Mouse (Mus musculus) CH12.LX (cell line): ENCODE results near the gene Mrps17. TPM values are rescaled to one million over a fixed set of nuclear protein-coding genes. Genes with fewer than 3 reads are reported as not detected.

Experiments
- DNase-seq: peaks from one replicate; pipeline ENCODE4 v3.0.0-alpha.2; 2013; ENCODE audit errors: extremely low read depth
- H3K27ac ChIP-seq: 2 replicates; pipeline ENCODE4 v1.5.1; 2012; ENCODE audit warnings: low read depth, mild to moderate bottlenecking, control low read depth, moderate library complexity; ENCODE audit not compliant: insufficient read depth
- H3K27me3 ChIP-seq: replicated peaks from 2 replicates; pipeline ENCODE3; 2012; ENCODE audit warnings: inconsistent platforms
- H3K36me3 ChIP-seq, 2 experiments: replicated peaks in 1 of 2; 2 replicates each; pipeline versions ENCODE3 to v1.6.1; 2012; ENCODE audit warnings: inconsistent platforms in 1 of 2, low read length in 1 of 2, mild to moderate bottlenecking in 1 of 2, mixed read lengths in 1 of 2, moderate library complexity in 1 of 2; ENCODE audit not compliant: control insufficient read depth in 1 of 2, insufficient read depth in 1 of 2
- H3K4me1 ChIP-seq, 2 experiments: 2 replicates each; pipeline ENCODE4 v1.6.1; 2012; ENCODE audit warnings: inconsistent platforms in 1 of 2, moderate library complexity in 1 of 2; ENCODE audit not compliant: insufficient read depth in 2 of 2, control insufficient read depth in 1 of 2
- H3K4me2 ChIP-seq: 2 replicates; pipeline ENCODE4 v1.6.1; 2012; ENCODE audit warnings: low read depth, mild to moderate bottlenecking, control low read depth; ENCODE audit not compliant: poor library complexity, insufficient read depth, severe bottlenecking
- H3K4me3 ChIP-seq, 3 experiments: fragments of 150-350 bp in 1 of 3; sonication (generic) in 1 of 3; replicated peaks in 1 of 3; 2 replicates each; pipeline versions ENCODE3 to v1.5.1; 2011 to 2012; ENCODE audit warnings: low read depth in 2 of 3, low read length in 2 of 3, mild to moderate bottlenecking in 2 of 3, moderate library complexity in 2 of 3, control low read depth in 1 of 3, improper control_type of control experiment in 1 of 3, inconsistent platforms in 1 of 3, mixed read lengths in 1 of 3; ENCODE audit not compliant: poor library complexity in 1 of 3
- H3K79me2 ChIP-seq: replicated peaks from 2 replicates; pipeline ENCODE4 v1.6.1; 2012; ENCODE audit warnings: mild to moderate bottlenecking, moderate library complexity; ENCODE audit not compliant: control insufficient read depth, poor library complexity, insufficient read depth, severe bottlenecking; ENCODE audit errors: extremely low read depth
- H3K9ac ChIP-seq: 2 replicates; pipeline ENCODE4 v1.6.1; 2012; ENCODE audit warnings: low read depth, mild to moderate bottlenecking, control low read depth, moderate library complexity; ENCODE audit not compliant: insufficient read depth
- H3K9me3 ChIP-seq: replicated peaks from 2 replicates; pipeline ENCODE3; 2012; ENCODE audit warnings: low read length, inconsistent platforms, mixed read lengths
- BHLHE40 ChIP-seq: IDR thresholded peaks from 2 replicates; pipeline ENCODE4 v1.6.1; 2011; ENCODE audit warnings: mild to moderate bottlenecking, low read depth, low read length, improper control_type of control experiment
- CHD1 ChIP-seq: IDR thresholded peaks from 2 replicates; pipeline ENCODE4 v1.6.1; 2012; ENCODE audit warnings: low read depth, low read length, improper control_type of control experiment, inconsistent platforms
- CHD2 ChIP-seq: IDR thresholded peaks from 2 replicates; pipeline ENCODE4 v1.6.1; 2011; ENCODE audit warnings: low read length, improper control_type of control experiment
- CTCF ChIP-seq, 2 experiments: IDR thresholded peaks in 1 of 2; conservative IDR thresholded peaks in 1 of 2; 2 replicates each; pipeline ENCODE4 v1.5.1; 2011 to 2012; ENCODE audit warnings: low read depth in 2 of 2, low read length in 2 of 2, improper control_type of control experiment in 1 of 2, inconsistent platforms in 1 of 2, mild to moderate bottlenecking in 1 of 2, moderate library complexity in 1 of 2
- E2F4 ChIP-seq: IDR thresholded peaks from 2 replicates; pipeline ENCODE4 v1.6.1; 2011; ENCODE audit warnings: low read depth, low read length, improper control_type of control experiment; ENCODE audit not compliant: insufficient replicate concordance
- ELF1 ChIP-seq: IDR thresholded peaks from 2 replicates; pipeline ENCODE4 v1.6.1; 2014; ENCODE audit warnings: low read depth, mild to moderate bottlenecking, inconsistent platforms, low read length, improper control_type of control experiment
- EP300 ChIP-seq: IDR thresholded peaks from 2 replicates; pipeline ENCODE4 v1.6.1; 2011; ENCODE audit warnings: low read length, improper control_type of control experiment
- ETS1 ChIP-seq: conservative IDR thresholded peaks from 2 replicates; pipeline ENCODE4 v1.6.1; 2012; ENCODE audit warnings: low read depth, mild to moderate bottlenecking, inconsistent platforms, low read length, improper control_type of control experiment, moderate library complexity
- GABPA ChIP-seq: IDR thresholded peaks from 2 replicates; pipeline ENCODE4 v1.6.1; 2012; ENCODE audit warnings: low read depth, low read length, improper control_type of control experiment, inconsistent platforms; ENCODE audit not compliant: insufficient replicate concordance
- HCFC1 ChIP-seq: IDR thresholded peaks from 2 replicates; pipeline ENCODE4 v1.6.1; 2012; ENCODE audit warnings: low read depth, mild to moderate bottlenecking, inconsistent platforms, low read length, improper control_type of control experiment
- IRF4 ChIP-seq: IDR thresholded peaks from 2 replicates; pipeline ENCODE4 v1.6.1; 2014; ENCODE audit warnings: low read depth, mild to moderate bottlenecking, inconsistent platforms, low read length, improper control_type of control experiment
- JUND ChIP-seq: conservative IDR thresholded peaks from 2 replicates; pipeline ENCODE4 v1.6.1; 2011; ENCODE audit warnings: low read depth, low read length, improper control_type of control experiment
- KAT2A ChIP-seq: IDR thresholded peaks from 2 replicates; pipeline ENCODE4 v1.6.1; 2012; ENCODE audit warnings: low read length, improper control_type of control experiment, inconsistent platforms; ENCODE audit not compliant: insufficient replicate concordance
- MAFK ChIP-seq: IDR thresholded peaks from 2 replicates; pipeline ENCODE4 v1.6.1; 2011; ENCODE audit warnings: low read length, improper control_type of control experiment; ENCODE audit not compliant: insufficient replicate concordance
- MAX ChIP-seq: IDR thresholded peaks from 2 replicates; pipeline ENCODE4 v1.6.1; 2011; ENCODE audit warnings: low read length, improper control_type of control experiment
- MAZ ChIP-seq: IDR thresholded peaks from 2 replicates; pipeline ENCODE4 v1.6.1; 2012; ENCODE audit warnings: low read depth, mild to moderate bottlenecking, inconsistent platforms, low read length, improper control_type of control experiment, moderate library complexity
- MEF2A ChIP-seq: IDR thresholded peaks from 2 replicates; pipeline ENCODE4 v1.6.1; 2014; ENCODE audit warnings: low read depth, mild to moderate bottlenecking, inconsistent platforms, low read length, improper control_type of control experiment, borderline replicate concordance
- MXI1 ChIP-seq: IDR thresholded peaks from 2 replicates; pipeline ENCODE4 v1.6.1; 2011; ENCODE audit warnings: mild to moderate bottlenecking, low read depth, low read length, improper control_type of control experiment
- MYC ChIP-seq: IDR thresholded peaks from 2 replicates; pipeline ENCODE4 v1.6.1; 2011; ENCODE audit warnings: low read depth, mild to moderate bottlenecking, improper control_type of control experiment, low read length
- NELFE ChIP-seq: IDR thresholded peaks from 2 replicates; pipeline ENCODE4 v1.6.1; 2011; ENCODE audit warnings: low read depth, low read length, improper control_type of control experiment
- NRF1 ChIP-seq: IDR thresholded peaks from 2 replicates; pipeline ENCODE4 v1.6.1; 2014; ENCODE audit warnings: low read depth, mild to moderate bottlenecking, inconsistent platforms, low read length, improper control_type of control experiment, moderate library complexity
- POLR2A ChIP-seq: IDR thresholded peaks from 2 replicates; pipeline ENCODE4 v1.6.1; 2011; ENCODE audit warnings: low read depth, mild to moderate bottlenecking, improper control_type of control experiment, low read length
- POLR2AphosphoS2 ChIP-seq: IDR thresholded peaks from 2 replicates; pipeline ENCODE4 v1.6.1; 2011; ENCODE audit warnings: low read depth, low read length, improper control_type of control experiment
- RAD21 ChIP-seq: IDR thresholded peaks from 2 replicates; pipeline ENCODE4 v1.6.1; 2011; ENCODE audit warnings: low read depth, mild to moderate bottlenecking, low read length, improper control_type of control experiment, moderate library complexity
- RCOR1 ChIP-seq: conservative IDR thresholded peaks from 2 replicates; pipeline ENCODE4 v1.6.1; 2012; ENCODE audit warnings: low read depth, mild to moderate bottlenecking, inconsistent platforms, low read length, improper control_type of control experiment
- SIN3A ChIP-seq: IDR thresholded peaks from 2 replicates; pipeline ENCODE4 v1.6.1; 2012; ENCODE audit warnings: low read length, improper control_type of control experiment, inconsistent platforms
- SMC3 ChIP-seq: IDR thresholded peaks from 2 replicates; pipeline ENCODE4 v1.6.1; 2011; ENCODE audit warnings: low read depth, low read length, improper control_type of control experiment
- TBP ChIP-seq: conservative IDR thresholded peaks from 2 replicates; pipeline ENCODE4 v1.6.1; 2011; ENCODE audit warnings: low read depth, low read length, improper control_type of control experiment
- TCF12 ChIP-seq: IDR thresholded peaks from 2 replicates; pipeline ENCODE4 v1.6.1; 2014; ENCODE audit warnings: low read depth, mild to moderate bottlenecking, inconsistent platforms, low read length, improper control_type of control experiment
- UBTF ChIP-seq: IDR thresholded peaks from 2 replicates; pipeline ENCODE4 v1.6.1; 2012; ENCODE audit warnings: low read depth, mild to moderate bottlenecking, inconsistent platforms, low read length, improper control_type of control experiment, moderate library complexity
- USF1 ChIP-seq: IDR thresholded peaks from 2 replicates; pipeline ENCODE4 v1.6.1; 2014; ENCODE audit warnings: low read depth, mild to moderate bottlenecking, inconsistent platforms, low read length, improper control_type of control experiment
- USF2 ChIP-seq: conservative IDR thresholded peaks from 2 replicates; pipeline ENCODE4 v1.6.1; 2011; ENCODE audit warnings: low read depth, low read length, improper control_type of control experiment
- ZC3H11A ChIP-seq: IDR thresholded peaks from 2 replicates; pipeline ENCODE4 v1.6.1; 2012; ENCODE audit warnings: low read depth, mild to moderate bottlenecking, inconsistent platforms, low read length, improper control_type of control experiment
- ZKSCAN1 ChIP-seq: IDR thresholded peaks from 2 replicates; pipeline ENCODE4 v1.6.1; 2012; ENCODE audit warnings: low read depth, inconsistent platforms, low read length, improper control_type of control experiment, borderline replicate concordance
- ZMIZ1 ChIP-seq: IDR thresholded peaks from 2 replicates; pipeline ENCODE4 v1.6.1; 2012; ENCODE audit warnings: low read depth, mild to moderate bottlenecking, inconsistent platforms, low read length, improper control_type of control experiment
- ZNF384 ChIP-seq: IDR thresholded peaks from 2 replicates; pipeline ENCODE4 v1.6.1; 2012; ENCODE audit warnings: low read depth, low read length, improper control_type of control experiment, inconsistent platforms
- dilution Hi-C: fragments of 300-500 bp; cut with MboI; formaldehyde crosslinking; loops from 2 replicates; pipeline ENCODE4 v1.14.3; 2020; ENCODE audit warnings: low sequenced_read_pairs; ENCODE audit not compliant: extremely low pct_unique_long_range_greater_than_20kb, extremely low pct_ligation_motif_present
- in situ Hi-C: fragments of 300-500 bp; cut with MboI; formaldehyde crosslinking; loops from 3 replicates; pipeline ENCODE4 v1.14.3; 2019; ENCODE audit warnings: low sequenced_read_pairs, low pct_ligation_motif_present, low pct_unique_long_range_greater_than_20kb, mixed read lengths
- polyA plus RNA-seq: library from polyadenylated mRNA; unstranded; fragments of >175 nt; gene quantifications from 2 replicates; pipeline ENCODE4 v1.2.1, GENCODE M21; 2012; ENCODE audit warnings: low read depth; ENCODE audit not compliant: insufficient read length
- total RNA-seq, 2 experiments: library from RNA; depleted of rRNA; stranded (reverse); fragments of 300-350 nt in 1 of 2; fragments of >200 nt in 1 of 2; gene quantifications; 2 replicates each; pipeline ENCODE4 v1.2.3; 2012 to 2014

Gene Mrps17
- total and polyA plus RNA-seq, 3 experiments, result 119 to 156 (median 136) TPM

DNA sequence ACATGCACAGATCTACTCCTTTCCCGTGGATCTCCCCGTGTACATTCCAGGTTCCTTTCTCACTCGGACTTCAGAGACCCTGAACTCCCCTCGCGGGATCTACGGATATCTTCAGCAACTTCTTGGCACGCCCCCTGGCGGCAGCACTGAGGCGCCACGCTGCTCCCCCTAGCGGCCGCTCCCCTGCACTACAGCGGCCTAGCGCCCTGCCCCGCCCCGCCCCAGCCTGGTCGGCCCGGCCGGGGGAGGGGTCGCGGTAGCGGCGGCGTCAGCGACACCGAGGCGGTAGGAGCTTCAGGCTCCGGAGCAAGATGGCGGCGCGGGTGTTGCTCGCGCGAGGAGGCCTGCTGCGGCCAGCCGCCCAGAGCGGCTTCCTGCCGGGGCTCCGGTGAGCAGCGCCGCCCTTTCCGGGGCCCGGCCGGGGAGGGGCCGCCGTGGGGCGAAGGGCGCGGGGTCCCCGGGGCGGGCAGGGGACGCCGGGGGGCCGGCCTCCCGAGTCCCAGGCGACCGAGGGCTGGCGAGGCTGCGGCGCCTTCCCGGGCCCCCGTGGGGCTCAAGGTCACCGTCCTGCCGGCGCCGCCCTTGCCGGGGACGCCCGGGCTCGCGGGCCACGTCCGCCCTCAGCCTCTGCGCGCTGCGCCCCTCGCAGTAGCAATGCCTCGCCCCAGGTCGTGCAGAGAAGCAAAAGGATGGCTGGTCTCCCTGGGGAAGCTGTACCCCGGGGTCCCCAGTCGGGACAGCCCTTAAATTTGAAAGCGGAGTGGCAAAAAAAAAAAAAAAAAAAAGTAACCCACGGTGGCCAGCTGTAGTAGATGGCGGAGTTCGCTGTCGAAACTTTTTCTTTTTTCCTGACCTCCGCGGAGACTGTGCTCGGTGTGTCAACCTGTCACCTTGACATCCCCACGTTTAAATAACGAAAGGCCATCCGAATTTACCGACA lies 9.8 kb downstream of the Mrps17 start, which contains the start of gene Nipsnap2:
Nipsnap2 (plus strand) TSS at position 230 of the 940 bp plus-strand sequence.
- no peaks in the 10 kb centered on the region for H3K9me3 ChIP-seq
- DNase-seq, result peak; percentile 77
- H3K27ac ChIP-seq, result peak within 1 kb of the TSS; percentile 21; the same call in 1 of the 2 replicates
- in situ Hi-C loops (no loop called here), dilution Hi-C loops (no loop called here)
- H3K79me2 ChIP-seq, result peaks cover 5% of the 10 kb centered on the region; the same call in 1 of the 2 replicates
- peak; percentile 53; the same call in 1 of the 2 replicates for TF ChIP-seq TBP
- TF ChIP-seq ELF1, result peak; percentile 49
- TF ChIP-seq ZKSCAN1, result no peak
- no peak for TF ChIP-seq ZC3H11A
- no peak; the same call in 1 of the 2 replicates for TF ChIP-seq ZMIZ1
- TF ChIP-seq ZNF384, result peak; percentile 71
- TF ChIP-seq MEF2A, result peak; percentile 83
- TF ChIP-seq POLR2A, result peak; percentile 79
- TF ChIP-seq SIN3A, result 0 out of 2 replicates have a peak, but pooled peaks have one; percentile 40
- TF ChIP-seq MAFK, result no peak
- peak; percentile 61; the same call in 1 of the 2 replicates for TF ChIP-seq KAT2A
- TF ChIP-seq USF2, result no peak
- no peak for TF ChIP-seq RCOR1
- peak; percentile 73 to 100 for TF ChIP-seq CTCF (conservative IDR thresholded peaks at IDR 0.05 in 1 of 2, IDR thresholded peaks at IDR 0.05 in 1 of 2; ENCODE audit: low read depth in 2 of 2, low read length in 2 of 2)
- TF ChIP-seq ETS1, result no peak
- no peak for TF ChIP-seq JUND
- peak; percentile 92 for TF ChIP-seq TCF12
- TF ChIP-seq SMC3, result peak; percentile 72
- peak; percentile 54 for TF ChIP-seq BHLHE40
- TF ChIP-seq USF1, result no peak
- peak; percentile 69 for TF ChIP-seq MAZ
- TF ChIP-seq MYC, result peak; percentile 51; the same call in 1 of the 2 replicates
- peak; percentile 76 for TF ChIP-seq CHD2
- TF ChIP-seq UBTF, result peak; percentile 100
- TF ChIP-seq RAD21, result peak; percentile 22
- no peak for TF ChIP-seq POLR2AphosphoS2
- TF ChIP-seq NELFE, result peak; percentile 97
- no peak for TF ChIP-seq EP300
- no peak for TF ChIP-seq E2F4
- TF ChIP-seq MAX, result no peak
- TF ChIP-seq IRF4, result peak; percentile 78
- TF ChIP-seq GABPA, result no peak
- peak; percentile 43; the same call in 1 of the 2 replicates for TF ChIP-seq MXI1
- no peak for TF ChIP-seq CHD1
- TF ChIP-seq NRF1, result peak; percentile 63
- peak; percentile 72 for TF ChIP-seq HCFC1
- H3K4me3 ChIP-seq, result peak within 1 kb of the TSS; percentile 55 to 76 (median 68)
- H3K4me1 ChIP-seq, result peaks cover 4 to 18% of the 10 kb centered on the region in 2 experiments; a peak in 3 of 4 replicates
- H3K9ac ChIP-seq, result peak within 1 kb of the TSS; percentile 69
- peaks cover 0 to 12% of the 10 kb centered on the region in 2 experiments for H3K36me3 ChIP-seq
- H3K4me2 ChIP-seq, result peak within 1 kb of the TSS; percentile 49
- no peaks in the 10 kb centered on the region for H3K27me3 ChIP-seq
